Mouse (Mus musculus) liver, postnatal 0 days (tissue): Measurements from ENCODE around the gene Pafah1b2.

ENCODE experiments used
- CTCF ChIP-seq: sonication (generic); IDR thresholded peaks from 2 replicates; pipeline ENCODE4 v1.5.1; 2016; ENCODE audit warnings: antibody characterized with exemption, low read depth
- EP300 ChIP-seq: IDR thresholded peaks from 2 replicates; pipeline ENCODE4 v1.6.1; 2016; ENCODE audit warnings: antibody characterized with exemption, low read depth, mild to moderate bottlenecking

DNA sequence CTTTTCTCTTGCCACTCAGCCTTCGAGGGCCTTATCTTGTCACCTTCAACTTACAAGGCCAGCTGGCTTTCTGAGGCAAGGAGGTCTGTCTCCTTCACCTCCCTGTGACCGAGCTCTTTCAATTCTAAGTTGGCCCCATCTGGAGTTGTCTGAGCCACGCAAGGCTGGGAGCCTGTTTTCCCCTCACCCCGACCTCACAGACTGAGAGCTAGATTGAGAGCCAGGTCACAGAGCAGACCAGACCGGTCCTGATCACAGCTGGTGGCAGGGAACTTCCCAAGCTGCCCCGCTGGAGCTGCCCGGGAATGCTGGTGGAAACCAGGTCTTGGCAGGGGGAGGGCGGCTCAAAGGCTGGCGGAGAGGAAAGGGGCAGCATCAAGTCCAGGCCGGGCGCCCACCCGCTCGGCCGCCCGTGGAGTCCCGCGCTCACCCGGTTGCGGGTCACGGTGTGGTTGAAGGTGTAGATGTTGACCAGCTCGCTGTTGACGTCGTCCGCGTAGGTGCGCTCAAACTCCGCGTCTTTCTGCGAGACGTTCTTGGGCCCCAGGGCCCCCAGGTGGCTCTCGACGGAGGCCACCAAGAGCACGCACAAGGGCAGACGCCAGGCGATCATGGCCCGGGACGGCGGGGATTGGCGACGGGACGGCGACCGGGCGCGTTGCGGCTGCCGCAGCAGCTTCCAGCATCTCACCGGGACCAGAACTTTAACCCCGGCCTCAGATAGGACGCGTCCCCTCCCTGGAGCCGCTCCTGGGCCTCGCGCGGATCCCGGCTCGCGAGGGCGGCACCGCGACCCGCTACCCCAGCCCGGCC lies 58.0 kb downstream of the Pafah1b2 start:
- TF ChIP-seq CTCF: no peak
- no peak for TF ChIP-seq EP300
